Mouse (Mus musculus): ENCODE results near the gene Lrrc8c. TPM values are rescaled to one million over a fixed set of nuclear protein-coding genes. Genes with fewer than 3 reads are reported as not detected.
A peak's percentile ranks its signal among the peaks of the same experiment; 100 is the strongest.

The Lrrc8c gene
- polyA plus RNA-seq, 1 experiment from 2014 or later: 24.7 TPM

- H3K27ac ChIP-seq (ENCODE audit: low read depth): no peak overlapping the region
- no peak overlapping the region for H3K4me2 ChIP-seq
- 83% methylated on average over 6 of the region's 6 CpGs for WGBS
- H3K9ac ChIP-seq: no peak overlapping the region
- H3K4me1 ChIP-seq (ENCODE audit: insufficient read depth): no peaks in the 10 kb centered on the region
- H3K9me3 ChIP-seq (ENCODE audit: low read depth, low read length): no peaks in the 10 kb centered on the region
- ATAC-seq (ENCODE audit: insufficient read depth): no peak
- no peak for DNase-seq
- no peaks in the 10 kb centered on the region for H3K27me3 ChIP-seq (ENCODE audit: insufficient read depth, low read length)
- peak; percentile 8; the same call in 1 of the 2 replicates for TF ChIP-seq CTCF (IDR thresholded peaks at IDR 0.05; ENCODE audit: low read depth)
- H3K4me3 ChIP-seq (ENCODE audit: low read depth, low read length): no peak overlapping the region
- no peaks in the 10 kb centered on the region for H3K36me3 ChIP-seq (ENCODE audit: insufficient read depth)
These were observed 125.0 kb downstream of the Lrrc8c start for GRCm38 (mm10) chr5:105644195-105644594.

DNA sequence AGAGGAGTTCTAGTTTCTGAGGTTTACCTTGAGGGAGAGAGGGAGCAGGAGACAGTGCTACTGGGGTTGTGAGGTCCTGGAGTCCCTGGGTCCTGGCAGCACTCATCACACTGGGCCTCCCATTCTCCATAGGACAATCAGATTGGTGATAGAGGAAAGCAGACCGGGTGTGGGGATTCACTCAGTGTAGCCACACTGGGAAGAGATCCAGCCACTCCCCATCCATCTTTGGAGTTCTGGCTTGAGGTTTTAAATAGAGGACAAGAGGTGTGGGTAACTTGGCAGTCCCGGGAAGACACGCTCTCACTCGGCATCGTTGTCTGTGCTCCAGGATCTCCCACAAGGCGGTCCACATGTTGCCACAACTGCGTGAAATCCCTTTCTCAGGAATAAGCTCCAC, 127.9 kb downstream of the Lrrc8c start:
- H3K9me3 ChIP-seq (ENCODE audit: low read depth, low read length): no peaks in the 10 kb centered on the region
- H3K4me3 ChIP-seq (ENCODE audit: low read depth, low read length): no peak overlapping the region
- ATAC-seq (ENCODE audit: insufficient read depth) (no peak), DNase-seq (peak; percentile 65)
- 64% methylated on average over 7 of the region's 7 CpGs for WGBS
- no peak overlapping the region for H3K27ac ChIP-seq (ENCODE audit: low read depth)
- H3K27me3 ChIP-seq (ENCODE audit: insufficient read depth, low read length): no peaks in the 10 kb centered on the region
- H3K4me1 ChIP-seq (ENCODE audit: insufficient read depth): peaks cover 6% of the 10 kb centered on the region; the same call in 1 of the 2 replicates
- H3K36me3 ChIP-seq (ENCODE audit: insufficient read depth): no peaks in the 10 kb centered on the region
- H3K4me2 ChIP-seq: no peak overlapping the region
- H3K9ac ChIP-seq: no peak overlapping the region
- TF ChIP-seq CTCF (IDR thresholded peaks at IDR 0.05; ENCODE audit: low read depth): no peak

DNA sequence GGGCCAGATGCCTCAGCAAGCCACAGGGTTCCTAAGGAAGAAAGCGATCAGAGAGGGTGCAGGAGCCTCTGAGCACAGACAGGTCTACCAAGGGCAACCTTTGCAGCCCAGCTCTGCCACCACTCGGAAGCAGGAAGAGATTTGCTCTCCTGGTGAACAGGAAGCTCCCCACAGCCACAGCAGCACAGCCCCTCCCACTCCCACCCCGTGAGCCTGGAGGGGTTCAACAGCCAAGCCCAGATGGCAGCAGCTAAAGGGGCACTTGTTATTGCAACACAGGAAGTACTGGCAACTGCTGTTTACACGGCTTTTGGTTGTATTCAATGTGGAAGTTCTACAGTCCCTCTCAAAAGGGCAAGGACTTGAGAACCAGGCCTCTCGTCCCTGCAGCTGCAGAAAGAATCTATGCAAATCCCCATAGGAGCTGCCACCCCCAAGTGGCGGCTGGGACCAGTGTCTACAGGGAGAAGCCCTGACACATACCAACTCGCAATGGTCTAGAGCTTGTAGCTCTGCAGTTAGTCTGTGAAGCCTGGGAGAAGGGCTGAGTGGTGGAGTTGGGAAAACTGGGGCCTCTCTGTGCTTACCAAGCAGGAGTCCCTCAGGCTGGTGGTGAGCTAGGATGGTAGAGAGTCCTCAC, 129.6 kb downstream of the Lrrc8c start:
- peak; percentile 62 for DNase-seq
- Histone ChIP-seq H3K36me3 (ENCODE audit: insufficient read depth) (no peaks in the 10 kb centered on the region), H3K27ac (ENCODE audit: low read depth) (peak overlapping the region; percentile 68), H3K27me3 (ENCODE audit: insufficient read depth, low read length) (no peaks in the 10 kb centered on the region), H3K9me3 (ENCODE audit: low read depth, low read length) (no peaks in the 10 kb centered on the region), H3K4me3 (ENCODE audit: low read depth, low read length) (no peak overlapping the region), H3K9ac (no peak overlapping the region), H3K4me2 (no peak overlapping the region), H3K4me1 (ENCODE audit: insufficient read depth) (peaks cover 6% of the 10 kb centered on the region; the same call in 1 of the 2 replicates)
- 0 out of 2 replicates have a peak, but pooled peaks have one; percentile 5 for TF ChIP-seq CTCF (IDR thresholded peaks at IDR 0.05; ENCODE audit: low read depth)
- ATAC-seq (ENCODE audit: insufficient read depth): peak; percentile 57; the same call in 1 of the 2 replicates
- 36% methylated on average over 7 of the region's 7 CpGs for WGBS

DNA sequence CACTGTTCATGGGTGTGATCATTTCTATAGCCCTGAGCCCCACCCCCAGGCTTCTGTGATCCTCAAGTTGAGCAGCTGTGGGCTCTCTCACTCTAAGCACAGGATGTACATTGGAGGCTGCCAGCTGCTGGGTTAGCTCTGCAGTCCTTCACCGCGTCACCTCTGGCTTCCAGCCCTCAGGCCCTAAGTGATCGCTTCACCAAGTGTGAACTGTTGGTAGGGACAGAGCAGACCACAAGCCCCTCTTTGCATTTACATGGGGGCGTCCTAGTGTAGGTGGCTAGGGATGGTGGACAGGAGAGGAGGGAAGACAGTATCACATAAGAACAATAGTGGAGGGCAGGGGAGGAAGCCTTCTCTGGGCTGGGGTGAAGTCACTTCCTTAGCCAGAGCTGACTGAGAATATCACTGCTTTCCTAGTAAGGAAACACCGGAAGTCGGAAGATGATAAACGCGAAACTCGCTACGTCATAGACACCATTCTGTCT, 130.4 kb downstream of the Lrrc8c start:
- peak overlapping the region; percentile 68; the same call in 1 of the 2 replicates for H3K27ac ChIP-seq (ENCODE audit: low read depth)
- TF ChIP-seq CTCF (IDR thresholded peaks at IDR 0.05; ENCODE audit: low read depth): no peak
- H3K9ac ChIP-seq: no peak overlapping the region
- peaks cover 6% of the 10 kb centered on the region; the same call in 1 of the 2 replicates for H3K4me1 ChIP-seq (ENCODE audit: insufficient read depth)
- ATAC-seq (ENCODE audit: insufficient read depth) (peak; percentile 78), DNase-seq (peak; percentile 63)
- H3K4me3 ChIP-seq (ENCODE audit: low read depth, low read length): no peak overlapping the region
- WGBS: 76% methylated on average over 10 of the region's 10 CpGs
- no peaks in the 10 kb centered on the region for H3K9me3 ChIP-seq (ENCODE audit: low read depth, low read length)
- H3K27me3 ChIP-seq (ENCODE audit: insufficient read depth, low read length): no peaks in the 10 kb centered on the region
- no peaks in the 10 kb centered on the region for H3K36me3 ChIP-seq (ENCODE audit: insufficient read depth)
- H3K4me2 ChIP-seq: no peak overlapping the region

DNA sequence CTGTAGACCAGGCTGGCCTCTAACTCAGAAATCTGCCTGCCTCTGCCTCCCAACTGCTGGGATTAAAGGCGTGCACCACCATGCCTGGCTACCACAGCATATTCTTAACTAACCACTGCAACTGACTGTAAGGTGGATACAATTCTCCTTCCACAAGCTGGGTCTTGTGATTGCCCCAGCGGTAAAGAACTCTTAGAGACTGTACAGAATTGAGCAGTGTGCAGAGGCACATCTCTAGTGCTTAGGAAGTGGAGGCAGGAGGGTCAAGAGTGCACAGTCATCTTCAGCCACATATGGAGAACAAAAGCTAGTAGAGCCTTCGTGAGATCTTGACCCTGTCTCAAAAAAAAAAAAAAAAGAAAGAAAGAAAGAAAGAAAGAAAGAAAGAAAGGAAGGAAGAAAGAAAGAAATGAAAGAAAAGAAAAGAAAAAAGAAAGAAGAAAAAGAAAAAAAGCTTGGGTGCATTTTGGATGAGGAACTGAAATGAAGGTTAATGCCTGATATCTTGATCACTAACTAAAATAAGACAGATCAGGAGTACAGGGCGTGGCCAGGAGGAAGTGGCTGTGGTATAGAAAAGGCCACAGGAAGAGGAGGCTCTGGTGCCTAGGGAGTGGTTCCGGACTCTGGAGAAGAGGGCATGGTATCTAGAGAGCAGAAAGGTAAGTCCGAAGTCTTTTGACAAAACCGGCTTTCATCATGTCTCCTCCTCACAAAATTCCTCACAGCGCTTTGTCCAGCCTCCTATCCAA, 131.7 kb downstream of the Lrrc8c start:
- no peak overlapping the region for H3K9ac ChIP-seq
- H3K27me3 ChIP-seq (ENCODE audit: insufficient read depth, low read length): no peaks in the 10 kb centered on the region
- no peak overlapping the region for H3K27ac ChIP-seq (ENCODE audit: low read depth)
- 80% methylated on average over 8 of the region's 8 CpGs for WGBS
- DNase-seq (no peak), ATAC-seq (ENCODE audit: insufficient read depth) (no peak)
- no peaks in the 10 kb centered on the region for H3K9me3 ChIP-seq (ENCODE audit: low read depth, low read length)
- H3K36me3 ChIP-seq (ENCODE audit: insufficient read depth): no peaks in the 10 kb centered on the region
- H3K4me2 ChIP-seq: peak overlapping the region; percentile 33; the same call in 1 of the 2 replicates
- no peak overlapping the region for H3K4me3 ChIP-seq (ENCODE audit: low read depth, low read length)
- no peak for TF ChIP-seq CTCF (IDR thresholded peaks at IDR 0.05; ENCODE audit: low read depth)
- H3K4me1 ChIP-seq (ENCODE audit: insufficient read depth): peaks cover 6% of the 10 kb centered on the region; the same call in 1 of the 2 replicates

DNA sequence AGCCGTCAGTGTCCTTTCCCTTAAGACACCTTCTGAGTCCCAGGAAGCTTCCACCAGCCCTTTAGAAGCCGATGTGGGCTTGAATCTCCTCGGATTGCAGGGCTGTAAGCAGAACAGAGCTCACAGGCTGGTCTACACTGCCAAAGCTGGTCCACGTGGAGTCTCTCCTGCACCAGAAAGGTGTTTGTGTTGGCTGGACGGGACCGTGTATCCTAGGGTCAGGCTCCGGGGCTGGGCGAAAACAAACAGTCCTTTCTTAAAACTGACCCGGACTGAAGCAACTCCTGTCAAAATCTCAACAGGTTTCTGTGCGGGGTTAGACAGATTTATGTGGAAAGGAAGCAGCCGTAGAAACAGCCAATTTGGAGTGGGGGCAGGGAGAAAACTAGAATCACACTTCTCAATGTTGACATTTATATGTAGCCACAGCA, 132.4 kb downstream of the Lrrc8c start:
- Histone ChIP-seq H3K36me3 (ENCODE audit: insufficient read depth) (no peaks in the 10 kb centered on the region), H3K4me2 (peak overlapping the region; percentile 33; the same call in 1 of the 2 replicates), H3K4me1 (ENCODE audit: insufficient read depth) (peaks cover 6% of the 10 kb centered on the region; the same call in 1 of the 2 replicates), H3K27ac (ENCODE audit: low read depth) (peak overlapping the region; percentile 43; the same call in 1 of the 2 replicates), H3K9me3 (ENCODE audit: low read depth, low read length) (no peaks in the 10 kb centered on the region), H3K27me3 (ENCODE audit: insufficient read depth, low read length) (no peaks in the 10 kb centered on the region), H3K4me3 (ENCODE audit: low read depth, low read length) (no peak overlapping the region), H3K9ac (no peak overlapping the region)
- ATAC-seq (ENCODE audit: insufficient read depth): no peak
- peak; percentile 57 for DNase-seq
- 21% methylated on average over 11 of the region's 11 CpGs for WGBS
- no peak for TF ChIP-seq CTCF (IDR thresholded peaks at IDR 0.05; ENCODE audit: low read depth)

All from lung, embryonic 14.5 days (tissue).